Mouse (Mus musculus) olfactory bulb, adult 2 months (tissue): ENCODE measurements at regions not wholly inside any gene's neighbourhood (a gene's known extent, or its start where the extent isn't known, plus 50 kb on each side); places are given as distances from the start of the nearest gene placed in this dataset.

Experiments used
- H3K27ac ChIP-seq: fragments of 200-500 bp; 2 replicates; pipeline ENCODE4 v1.5.1; 2012; ENCODE audit warnings: low read depth, low read length; ENCODE audit not compliant: insufficient read depth
- H3K4me1 ChIP-seq: fragments of 200-500 bp; 2 replicates; pipeline ENCODE4 v1.6.1; 2012; ENCODE audit warnings: low read length; ENCODE audit not compliant: control insufficient read depth, insufficient read depth
- H3K4me3 ChIP-seq: fragments of 200-500 bp; 2 replicates; pipeline ENCODE4 v1.5.1; 2012; ENCODE audit warnings: mild to moderate bottlenecking, low read depth, low read length, moderate library complexity; ENCODE audit not compliant: insufficient read depth
- CTCF ChIP-seq: fragments of 200-500 bp; IDR thresholded peaks from 2 replicates; pipeline ENCODE4 v1.5.1; 2012; ENCODE audit warnings: low read depth, mild to moderate bottlenecking, low read length, moderate library complexity; ENCODE audit not compliant: insufficient read depth
- POLR2A ChIP-seq: fragments of 200-500 bp; IDR thresholded peaks from 2 replicates; pipeline ENCODE4 v1.6.1; 2012; ENCODE audit warnings: mild to moderate bottlenecking, low read depth, low read length, moderate library complexity; ENCODE audit not compliant: insufficient read depth
- WGBS: fragments of 180-500 bp; shearing (Covaris S2); methylation state at CpG from one replicate; pipeline ENCODE4 v1.1.7; 2018; 5-methylcytosine and 5-hydroxymethylcytosine counted together

GRCm38 (mm10) chr1:181284301-181285197 is 67.9 kb upstream of the Cnih3 start:
- Histone ChIP-seq H3K4me3 (no peak overlapping the region), H3K27ac (no peak overlapping the region), H3K4me1 (peaks cover 17% of the 10 kb centered on the region)
- TF ChIP-seq POLR2A (no peak), CTCF (no peak)
- 79% methylated on average over 10 of the region's 10 CpGs for WGBS

- TF ChIP-seq POLR2A (no peak), CTCF (no peak)
- no peak overlapping the region for H3K27ac ChIP-seq
- no peak overlapping the region for H3K4me3 ChIP-seq
- peaks cover 17% of the 10 kb centered on the region for H3K4me1 ChIP-seq
- 89% methylated on average over 8 of the region's 8 CpGs for WGBS
These were observed 66.8 kb upstream of the Cnih3 start for GRCm38 (mm10) chr1:181285600-181285999.

- TF ChIP-seq CTCF (no peak), POLR2A (no peak)
- WGBS = 94% methylated on average over 5 of the region's 5 CpGs
- no peak overlapping the region for H3K27ac ChIP-seq
- no peak overlapping the region for H3K4me3 ChIP-seq
- peaks cover 17% of the 10 kb centered on the region for H3K4me1 ChIP-seq
These were observed 66.3 kb upstream of the Cnih3 start for GRCm38 (mm10) chr1:181286146-181286545.

GRCm38 (mm10) chr1:181287166-181287565 is 65.3 kb upstream of the Cnih3 start:
- Histone ChIP-seq H3K27ac (no peak overlapping the region), H3K4me3 (no peak overlapping the region), H3K4me1 (peaks cover 13% of the 10 kb centered on the region)
- WGBS = 87% methylated on average over 1 of the region's 1 CpGs
- no peak for TF ChIP-seq POLR2A

- Histone ChIP-seq H3K4me1 (peaks cover 3% of the 10 kb centered on the region; the same call in 1 of the 2 replicates), H3K4me3 (no peak overlapping the region), H3K27ac (no peak overlapping the region; the same call in 1 of the 2 replicates)
- 81% methylated on average over 13 of the region's 13 CpGs for WGBS
- no peak for TF ChIP-seq CTCF
- no peak for TF ChIP-seq POLR2A
These were observed 62.9 kb upstream of the Cnih3 start for GRCm38 (mm10) chr1:181289385-181290035.

GRCm38 (mm10) chr1:181291202-181291601 is 61.2 kb upstream of the Cnih3 start:
- Histone ChIP-seq H3K27ac (no peak overlapping the region), H3K4me3 (no peak overlapping the region), H3K4me1 (peaks cover 3% of the 10 kb centered on the region; the same call in 1 of the 2 replicates)
- 64% methylated on average over 6 of the region's 6 CpGs for WGBS
- TF ChIP-seq POLR2A = no peak
- no peak for TF ChIP-seq CTCF

- no peak for TF ChIP-seq POLR2A
- no peak for TF ChIP-seq CTCF
- WGBS = 95% methylated on average over 5 of the region's 5 CpGs
- H3K27ac ChIP-seq = no peak overlapping the region
- peaks cover 3% of the 10 kb centered on the region; the same call in 1 of the 2 replicates for H3K4me1 ChIP-seq
- no peak overlapping the region for H3K4me3 ChIP-seq
These were observed 60.5 kb upstream of the Cnih3 start for GRCm38 (mm10) chr1:181291966-181292365.

GRCm38 (mm10) chr1:181293079-181293865 is 59.2 kb upstream of the Cnih3 start:
- peaks cover 3% of the 10 kb centered on the region; the same call in 1 of the 2 replicates for H3K4me1 ChIP-seq
- H3K27ac ChIP-seq = no peak overlapping the region
- no peak for TF ChIP-seq CTCF
- no peak for TF ChIP-seq POLR2A
- WGBS = 87% methylated on average over 16 of the region's 16 CpGs
- no peak overlapping the region for H3K4me3 ChIP-seq
